Mouse (Mus musculus) adrenal gland, postnatal 25 days (tissue): Measurements from ENCODE around the gene Olfr785. TPM values are rescaled to one million over a fixed set of nuclear protein-coding genes. Genes with fewer than 3 reads are reported as not detected.
"Not testable (repeated sequence)": the region's sequence is repeated elsewhere in the genome, so short reads cannot be mapped to it uniquely, and the experiment has no call there.

Experiments
- DNase-seq: peaks from one replicate; pipeline ENCODE4 v3.0.0; 2021; ENCODE audit warnings: mixed read lengths
- long read RNA-seq: library from polyadenylated mRNA; stranded (forward); transcript quantifications from one replicate; pipeline ENCODE4 v2.0.0, GENCODE M21; 2021
- total RNA-seq: library from RNA; stranded (reverse); gene quantifications from 2 replicates; pipeline ENCODE4 v1.2.3, GENCODE M21; 2021

Olfr785 gene
- not detected in 2 replicates for total RNA-seq
- long read RNA-seq, result 0 reads

DNA sequence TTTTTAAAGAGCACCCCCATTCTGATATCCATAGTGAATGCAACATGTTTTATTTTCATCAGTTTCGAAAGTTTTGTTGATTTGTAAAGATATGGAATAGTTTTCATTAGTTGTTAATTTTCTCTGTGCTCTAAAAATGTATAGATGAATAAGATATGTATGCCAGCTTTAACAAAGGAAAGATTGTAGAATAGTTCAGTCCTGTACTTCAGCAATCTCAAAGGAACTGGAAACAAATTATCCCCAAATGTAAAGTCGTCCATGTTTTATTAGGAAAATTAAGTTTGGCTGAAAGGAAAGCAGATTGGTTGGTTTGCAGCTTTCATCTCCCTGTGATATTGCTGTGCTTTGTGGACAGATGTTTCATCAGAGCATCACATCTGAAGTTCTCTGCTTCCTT is at the start of gene Olfr785:
Gene Olfr785 (plus strand): TSS at position 301 of the 400 bp plus-strand sequence.
- no peak for DNase-seq

DNA sequence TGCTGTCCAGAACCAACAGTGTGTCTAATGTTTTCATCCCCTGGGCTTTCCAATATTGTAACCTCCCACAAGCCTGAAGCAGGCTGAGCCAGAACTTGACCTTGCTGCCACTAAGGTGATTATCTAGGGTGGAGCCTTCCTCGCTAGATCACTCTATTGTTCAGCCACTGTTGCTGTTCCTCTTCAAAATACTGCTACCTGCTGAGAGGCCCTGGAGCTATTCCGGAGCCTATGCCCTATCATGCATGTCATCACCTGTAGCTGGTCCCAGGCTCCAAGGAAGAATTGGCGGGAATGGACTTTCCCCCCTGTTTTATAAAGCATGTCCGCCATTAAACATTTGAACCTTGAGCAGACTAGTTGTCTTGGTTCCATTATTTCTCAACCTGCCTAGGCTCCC is 48.7 kb upstream of the Olfr785 start:
- not testable (repeated sequence) for DNase-seq

GRCm38 (mm10) chr10:129357307-129357706 is 47.9 kb upstream of the Olfr785 start:
- DNase-seq, result no peak

- DNase-seq, result not testable (repeated sequence)
These were observed 31.2 kb upstream of the Olfr785 start for GRCm38 (mm10) chr10:129374051-129374450.

GRCm38 (mm10) chr10:129383783-129384182 is 21.4 kb upstream of the Olfr785 start, which contains the start of gene Olfr784:
TSS of gene Olfr784 (plus strand) at chr10:129384083.
- DNase-seq, result no peak

DNA sequence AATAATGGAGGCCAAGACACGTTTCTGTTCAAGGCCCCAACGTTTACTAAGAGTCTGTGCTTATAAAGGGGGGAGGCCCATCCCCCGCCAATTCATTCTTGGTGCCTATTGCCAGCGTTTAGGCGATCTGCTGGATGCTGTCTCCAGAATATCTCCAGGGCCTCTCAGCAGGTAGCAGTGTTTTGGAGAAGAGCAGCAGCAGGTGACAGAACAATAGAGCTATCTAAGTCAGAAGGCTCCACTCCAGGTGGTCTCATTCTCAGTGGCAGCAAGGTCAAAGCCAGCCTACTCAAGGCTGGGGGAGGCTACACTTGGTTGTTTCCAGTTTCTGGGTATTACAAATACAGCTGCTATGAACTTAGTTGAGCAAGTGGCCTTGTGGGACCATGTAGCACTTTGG is 4.3 kb upstream of the Olfr785 start:
- DNase-seq, result no peak

GRCm38 (mm10) chr10:129427006-129427405 is 21.8 kb downstream of the Olfr785 start, which contains the start of gene Olfr786:
TSS of gene Olfr786 (plus strand) at chr10:129427306.
- no peak for DNase-seq

Other genes starting within 250 kb of the Olfr785 start
- gene Olfr771, start 240.7 kb upstream of the Olfr785 start, total RNA-seq, result not detected in 2 replicates
- not detected in 2 replicates for gene Olfr772, start 227.5 kb upstream of the Olfr785 start, total RNA-seq
- gene Olfr773, start 218.0 kb upstream of the Olfr785 start, total RNA-seq, result not detected in 2 replicates
- gene Olfr774, start 169.2 kb upstream of the Olfr785 start, total RNA-seq, result not detected in 2 replicates
- gene Olfr775, start 157.0 kb upstream of the Olfr785 start, total RNA-seq, result not detected in 2 replicates
- not detected in 2 replicates for gene Olfr776, start 146.3 kb upstream of the Olfr785 start, total RNA-seq
- not detected in 2 replicates for gene Olfr777, start 133.9 kb upstream of the Olfr785 start, total RNA-seq
- not detected in 2 replicates for gene Olfr780, start 87.3 kb upstream of the Olfr785 start, total RNA-seq
- not detected in 2 replicates for gene Olfr781, start 76.6 kb upstream of the Olfr785 start, total RNA-seq
- gene Olfr782, start 56.6 kb upstream of the Olfr785 start, total RNA-seq, result not detected in 2 replicates
- not detected in 2 replicates for gene Olfr784, start 21.3 kb upstream of the Olfr785 start, total RNA-seq
- not detected in 2 replicates for gene Olfr786, start 21.9 kb downstream of the Olfr785 start, total RNA-seq
- not detected in 2 replicates for gene Olfr787, start 56.4 kb downstream of the Olfr785 start, total RNA-seq
- gene Olfr788, start 65.6 kb downstream of the Olfr785 start, total RNA-seq, result not detected in 2 replicates
- not detected in 2 replicates for gene Olfr789, start 79.3 kb downstream of the Olfr785 start, total RNA-seq
- gene Olfr790, start 93.1 kb downstream of the Olfr785 start, total RNA-seq, result not detected in 2 replicates
- gene Olfr791, start 116.4 kb downstream of the Olfr785 start, total RNA-seq, result not detected in 2 replicates
- gene Olfr792, start 133.7 kb downstream of the Olfr785 start, total RNA-seq, result not detected in 2 replicates
- not detected in 2 replicates for gene Olfr794, start 162.2 kb downstream of the Olfr785 start, total RNA-seq
- gene Olfr796, start 207.1 kb downstream of the Olfr785 start, total RNA-seq, result not detected in 2 replicates
- not detected in 2 replicates for gene Olfr798, start 222.5 kb downstream of the Olfr785 start, total RNA-seq
- not detected in 2 replicates for gene Olfr799, start 232.1 kb downstream of the Olfr785 start, total RNA-seq